Mouse (Mus musculus): Measurements from ENCODE around the gene Olfr92.
"Not testable (repeated sequence)": the region's sequence is repeated elsewhere in the genome, so short reads cannot be mapped to it uniquely, and the experiment has no call there.

The Olfr92 gene

GRCm38 (mm10) chr17:37119988-37120387 is at the start of gene Olfr92:
Olfr92 (minus strand) TSS chr17:37120088.
- no peak for DNase-seq (ENCODE audit: low read depth, low spot score)

- no peak for DNase-seq (ENCODE audit: low read depth, low spot score)
Measured at GRCm38 (mm10) chr17:37161394-37161793, 41.5 kb upstream of the Olfr92 start, which contains the start of gene Olfr93. Olfr93 (minus strand) TSS chr17:37161494.

- DNase-seq (ENCODE audit: low read depth, low spot score): not testable (repeated sequence)
Measured at GRCm38 (mm10) chr17:37131366-37131765, 11.5 kb upstream of the Olfr92 start.

DNA sequence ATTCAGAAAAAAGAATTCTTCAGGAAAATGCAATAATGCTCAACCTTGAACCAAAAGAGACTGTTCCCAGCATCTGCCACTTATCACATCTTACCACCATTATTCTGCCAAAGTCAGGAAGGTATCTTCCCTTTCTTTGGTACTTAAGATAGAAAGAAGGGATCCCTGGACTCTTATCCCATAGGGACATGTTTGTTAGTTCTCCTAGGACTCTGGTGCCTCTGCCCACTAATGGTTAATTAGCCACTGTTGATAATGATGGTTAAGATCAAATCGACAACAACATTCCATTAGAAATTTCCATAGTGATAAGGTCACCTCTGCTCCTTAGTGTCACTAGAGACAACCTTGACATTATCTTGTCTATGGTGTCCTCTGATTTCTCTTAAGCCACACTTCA is 21.7 kb downstream of the Olfr92 start, which contains the start of gene Olfr91:
TSS of gene Olfr91 (minus strand) at position 101 of the 400 bp plus-strand sequence.
- no peak for DNase-seq (ENCODE audit: low read depth, low spot score)

- DNase-seq (ENCODE audit: low read depth, low spot score): no peak
Measured at GRCm38 (mm10) chr17:37093289-37093688, 26.6 kb downstream of the Olfr92 start.

DNA sequence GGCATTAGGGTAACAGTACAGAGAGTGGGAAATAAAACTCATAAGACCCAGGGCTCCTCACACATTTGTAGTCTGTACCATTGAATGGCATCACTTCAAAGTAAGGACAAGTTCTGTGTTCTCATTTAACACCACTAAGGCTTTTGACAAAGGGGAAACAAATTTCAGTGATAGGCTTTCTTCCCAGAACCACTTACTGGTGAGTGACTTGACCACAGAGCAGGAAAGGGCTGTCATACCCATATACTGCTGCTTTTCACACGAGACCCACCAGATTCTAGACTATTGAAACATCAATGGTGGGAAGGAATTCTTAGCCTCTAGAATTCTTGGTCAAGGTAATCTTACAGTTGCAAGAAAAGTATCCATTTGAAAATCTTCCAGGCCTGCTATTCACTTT is 27.7 kb downstream of the Olfr92 start:
- no peak for DNase-seq (ENCODE audit: low read depth, low spot score)

GRCm38 (mm10) chr17:37088399-37088798 is 31.5 kb downstream of the Olfr92 start, which contains the start of gene Olfr90:
Olfr90 (minus strand) TSS chr17:37088499.
- DNase-seq (ENCODE audit: low read depth, low spot score): no peak

DNA sequence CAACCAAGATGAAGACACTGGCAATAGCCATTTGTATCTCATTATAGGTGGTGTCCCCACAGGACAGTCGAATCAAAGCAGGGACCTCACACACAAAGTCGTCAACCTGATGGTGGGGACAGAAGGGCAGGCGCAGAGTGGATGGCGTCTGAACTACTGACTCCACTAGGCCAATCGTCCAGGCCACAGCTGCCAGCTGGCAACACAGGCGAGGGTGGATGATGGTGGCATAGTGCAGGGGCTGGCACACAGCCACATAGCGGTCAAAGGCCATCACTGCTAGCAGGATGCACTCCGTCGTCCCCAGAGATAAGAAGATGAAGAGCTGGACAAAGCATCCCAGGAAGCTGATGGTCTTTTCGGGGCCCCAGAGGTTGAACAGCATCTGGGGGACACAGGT is 34.3 kb downstream of the Olfr92 start:
- no peak for DNase-seq (ENCODE audit: low read depth, low spot score)

DNA sequence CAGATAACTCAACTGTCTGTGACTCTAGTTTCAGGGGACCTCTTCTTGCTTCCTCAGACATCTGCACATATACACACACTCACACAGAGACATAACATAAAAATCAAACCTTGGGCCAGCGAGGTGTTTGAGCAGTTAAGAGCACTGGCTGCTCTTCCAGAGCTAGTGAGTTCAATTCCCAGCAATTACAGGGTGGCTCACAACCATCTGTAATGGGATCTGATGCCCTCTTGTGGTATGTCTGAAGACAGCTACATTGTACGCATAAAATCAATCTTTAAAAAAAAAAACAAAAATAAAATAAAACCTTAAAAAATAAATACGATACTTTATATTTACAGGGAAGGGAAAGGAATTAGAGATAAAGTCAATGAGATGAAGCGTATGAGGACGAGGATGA is 35.3 kb downstream of the Olfr92 start:
- no peak for DNase-seq (ENCODE audit: low read depth, low spot score)

- DNase-seq (ENCODE audit: low read depth, low spot score): peak; percentile 75
Measured at GRCm38 (mm10) chr17:37083327-37083726, 36.6 kb downstream of the Olfr92 start.

GRCm38 (mm10) chr17:37081659-37082058 is 38.2 kb downstream of the Olfr92 start:
- DNase-seq (ENCODE audit: low read depth, low spot score): no peak

DNA sequence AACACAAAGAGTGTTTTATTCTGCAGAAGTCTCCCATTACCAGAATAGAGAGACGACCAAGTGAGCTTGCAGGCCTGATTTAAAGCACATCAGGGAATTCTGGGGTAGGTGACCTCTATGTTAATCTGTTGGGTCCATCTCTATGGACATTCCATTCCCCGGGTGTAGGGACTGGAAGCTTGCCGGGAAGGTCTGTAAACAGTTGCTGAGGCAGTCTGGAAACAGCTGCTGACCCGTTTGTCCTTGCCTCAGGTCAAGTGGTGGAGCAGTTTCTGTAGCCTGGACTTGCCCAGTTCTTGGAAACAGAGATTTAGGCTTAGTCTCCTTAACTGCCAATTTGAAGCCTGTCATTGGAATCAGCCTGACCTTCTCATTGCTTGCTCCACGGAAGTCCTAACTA is 39.8 kb downstream of the Olfr92 start:
- DNase-seq (ENCODE audit: low read depth, low spot score): no peak

- no peak for DNase-seq (ENCODE audit: low read depth, low spot score)
Measured at GRCm38 (mm10) chr17:37078990-37079389, 40.9 kb downstream of the Olfr92 start.

DNA sequence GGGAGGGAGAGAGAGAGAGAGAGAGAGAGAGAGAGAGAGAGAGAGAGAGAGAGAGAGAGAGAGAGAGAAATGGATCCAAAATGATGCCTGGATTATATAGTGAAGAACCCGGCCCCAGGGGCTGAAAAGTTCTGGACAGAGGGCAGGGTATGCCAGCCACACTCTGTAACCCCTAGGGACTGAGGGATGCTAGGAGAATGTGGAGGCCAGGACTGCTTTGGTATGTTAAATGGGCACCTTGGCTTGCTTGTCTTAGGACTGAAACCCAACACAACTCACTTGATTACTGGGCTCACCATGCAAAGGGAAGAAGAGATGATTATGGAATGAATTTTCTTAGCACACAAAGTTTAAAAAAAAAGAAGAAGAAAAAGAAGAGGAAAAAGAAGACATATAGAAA is 41.7 kb downstream of the Olfr92 start:
- DNase-seq (ENCODE audit: low read depth, low spot score): no peak

GRCm38 (mm10) chr17:37075766-37076165 is 44.1 kb downstream of the Olfr92 start:
- DNase-seq (ENCODE audit: low read depth, low spot score): no peak

DNA sequence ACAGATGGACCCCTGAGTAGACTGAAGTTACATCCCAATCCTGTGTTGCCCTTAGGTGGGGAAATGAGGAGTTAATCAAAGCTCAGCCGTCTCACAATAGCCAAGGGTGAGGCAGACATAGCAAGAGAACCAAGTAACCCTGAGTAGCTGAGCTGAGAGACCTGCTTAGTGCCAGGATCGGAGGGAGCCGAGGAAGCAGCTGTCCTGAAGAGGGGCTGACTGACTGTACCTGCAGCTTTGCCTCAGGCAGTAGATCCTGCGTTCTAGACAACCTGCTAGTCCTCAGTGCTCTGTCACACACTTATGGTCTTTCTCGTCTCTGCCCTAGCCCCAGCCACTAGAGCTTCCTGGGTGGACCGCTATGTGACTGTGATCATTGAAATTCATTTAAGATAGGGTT is 44.7 kb downstream of the Olfr92 start:
- DNase-seq (ENCODE audit: low read depth, low spot score): no peak

GRCm38 (mm10) chr17:37072730-37073276 is 47.1 kb downstream of the Olfr92 start:
- DNase-seq (ENCODE audit: low read depth, low spot score): peak; percentile 58

- no peak for DNase-seq (ENCODE audit: low read depth, low spot score)
Measured at GRCm38 (mm10) chr17:37072080-37072729, 47.7 kb downstream of the Olfr92 start.

DNA sequence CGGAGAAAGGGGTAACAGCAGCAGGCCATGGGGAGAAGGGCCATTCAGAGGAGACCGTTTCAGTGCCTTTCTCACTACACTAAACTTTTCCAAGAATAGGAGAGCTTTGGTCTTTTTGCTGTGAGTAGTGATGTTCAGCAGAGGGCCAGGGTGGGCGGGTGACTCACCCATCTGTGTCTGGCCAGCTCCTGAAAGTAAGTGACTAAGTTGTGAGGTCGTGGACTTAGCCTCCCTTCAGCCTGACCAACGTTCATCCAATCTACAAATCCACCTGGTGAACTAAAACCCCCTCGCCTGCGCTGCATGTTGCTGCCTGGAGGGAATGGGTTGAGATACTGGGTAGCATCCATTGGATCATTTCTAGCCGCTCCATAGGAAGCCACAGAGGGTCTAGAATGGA is 49.8 kb downstream of the Olfr92 start:
- DNase-seq (ENCODE audit: low read depth, low spot score): no peak

- no peak for DNase-seq (ENCODE audit: low read depth, low spot score)
Measured at GRCm38 (mm10) chr17:37067861-37068260, 52.0 kb downstream of the Olfr92 start.

- DNase-seq (ENCODE audit: low read depth, low spot score): no peak
Measured at GRCm38 (mm10) chr17:37065993-37066392, 53.9 kb downstream of the Olfr92 start.

DNA sequence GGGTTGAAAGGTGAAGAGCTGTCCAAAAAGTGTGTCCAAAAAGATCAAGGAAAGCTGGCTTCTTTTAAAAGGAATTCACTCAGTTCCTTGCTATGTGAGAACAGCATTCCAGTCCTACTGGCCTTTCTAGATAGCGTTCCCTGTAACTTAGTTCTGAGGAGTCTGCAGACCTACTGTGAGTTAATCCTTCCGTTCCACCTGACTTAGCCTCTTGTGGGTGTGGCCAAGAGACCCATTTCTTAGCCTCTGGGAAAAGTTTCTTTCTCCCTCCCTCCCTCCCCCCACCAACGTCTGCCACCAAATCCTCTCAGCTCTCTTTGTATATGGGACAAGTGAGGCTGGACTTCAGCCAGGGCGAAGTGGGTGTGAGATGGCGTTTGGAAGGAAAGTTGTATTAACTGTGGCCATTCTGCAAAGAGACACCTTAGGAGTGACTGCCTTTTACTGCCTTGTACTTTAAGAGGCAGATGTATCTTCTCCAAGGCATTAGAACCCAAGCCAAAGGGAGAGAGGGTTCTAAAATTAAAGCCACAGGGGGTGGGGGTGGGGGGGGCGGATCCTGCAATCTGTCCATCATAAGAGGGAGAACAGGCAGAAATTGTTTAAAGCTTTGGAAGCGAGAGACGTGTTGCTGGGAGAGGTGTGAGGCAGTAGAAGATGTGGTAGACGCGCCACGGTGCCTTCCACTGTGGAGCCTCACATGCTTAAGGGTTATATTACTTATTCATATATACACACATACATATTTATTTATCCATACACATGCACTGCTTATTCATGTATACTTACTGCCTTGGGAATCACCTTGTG is 56.0 kb downstream of the Olfr92 start:
- no peak for DNase-seq (ENCODE audit: low read depth, low spot score)

DNA sequence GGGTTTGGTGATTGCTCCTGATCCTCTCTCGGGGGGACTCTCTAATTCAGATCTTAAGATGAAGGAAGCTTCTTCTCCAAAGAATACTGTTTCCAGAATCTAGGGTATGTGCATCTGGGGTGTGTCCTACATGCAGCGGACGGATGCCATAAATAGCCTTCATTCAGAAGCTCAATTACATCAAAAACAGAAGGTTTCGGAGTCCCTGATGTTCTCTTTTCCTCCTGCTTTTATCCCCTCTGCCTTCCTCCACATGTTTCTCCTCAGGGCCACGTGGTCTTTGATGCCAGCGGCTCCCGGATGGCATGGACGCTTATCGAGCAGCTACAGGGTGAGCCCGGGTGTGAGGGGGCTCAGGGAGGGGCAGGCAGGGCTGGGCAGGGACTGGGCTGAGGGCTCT is 56.8 kb downstream of the Olfr92 start:
- no peak for DNase-seq (ENCODE audit: low read depth, low spot score)

Data from telencephalon, adult 2 months (tissue).